Mouse (Mus musculus): ENCODE measurements at regions not wholly inside any gene's neighbourhood (a gene's known extent, or its start where the extent isn't known, plus 50 kb on each side); places are given as distances from the start of the nearest gene placed in this dataset.

- CTCF ChIA-PET = no interaction called here
These were observed 174.7 kb upstream of the Ptbp2 start for GRCm38 (mm10) chr3:119958799-119959467.

DNA sequence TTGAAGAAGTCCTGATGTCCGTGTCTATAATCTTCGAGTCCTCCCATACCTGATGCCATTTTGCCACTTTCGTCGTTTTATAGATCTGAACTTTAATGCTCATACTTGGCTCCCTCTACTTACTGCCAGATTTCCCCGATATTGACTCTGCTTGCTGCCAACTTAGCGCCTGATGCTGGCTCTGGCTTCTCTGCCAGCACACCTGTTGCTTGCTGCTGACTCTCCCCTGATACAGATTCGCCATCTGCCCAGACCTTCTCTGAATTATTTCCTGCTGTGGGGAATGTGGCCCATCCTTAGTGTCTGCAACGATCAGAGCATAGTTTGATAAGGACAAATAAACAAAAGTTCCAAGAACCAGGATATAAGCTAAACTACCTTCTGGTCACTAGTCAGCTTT, 173.3 kb upstream of the Ptbp2 start:
- CTCF ChIA-PET = no interaction called here

- CTCF ChIA-PET = no interaction called here
These were observed 171.7 kb upstream of the Ptbp2 start for GRCm38 (mm10) chr3:119955745-119956615.

GRCm38 (mm10) chr3:119950721-119951120, 166.5 kb upstream of the Ptbp2 start:
- CTCF ChIA-PET = no interaction called here

DNA sequence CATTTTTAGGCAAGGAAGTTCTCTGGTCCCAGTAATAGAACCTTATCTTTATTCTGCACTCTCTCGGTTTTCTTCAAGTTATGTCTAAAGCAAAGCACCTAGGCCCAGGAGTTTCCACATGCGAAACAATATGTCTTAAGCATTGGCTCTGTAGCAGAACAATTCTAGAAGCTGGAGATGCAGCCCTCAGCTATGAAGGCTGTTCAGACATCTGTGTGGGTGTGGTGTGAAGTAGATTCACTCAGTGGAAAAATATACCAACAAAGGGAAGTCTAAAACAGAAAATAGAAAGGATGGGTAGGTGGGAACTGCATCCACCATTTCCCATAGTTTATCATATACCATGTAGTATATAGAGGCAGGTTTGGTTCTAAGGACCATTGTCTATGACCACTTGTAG, 165.8 kb upstream of the Ptbp2 start:
- CTCF ChIA-PET = no interaction called here

DNA sequence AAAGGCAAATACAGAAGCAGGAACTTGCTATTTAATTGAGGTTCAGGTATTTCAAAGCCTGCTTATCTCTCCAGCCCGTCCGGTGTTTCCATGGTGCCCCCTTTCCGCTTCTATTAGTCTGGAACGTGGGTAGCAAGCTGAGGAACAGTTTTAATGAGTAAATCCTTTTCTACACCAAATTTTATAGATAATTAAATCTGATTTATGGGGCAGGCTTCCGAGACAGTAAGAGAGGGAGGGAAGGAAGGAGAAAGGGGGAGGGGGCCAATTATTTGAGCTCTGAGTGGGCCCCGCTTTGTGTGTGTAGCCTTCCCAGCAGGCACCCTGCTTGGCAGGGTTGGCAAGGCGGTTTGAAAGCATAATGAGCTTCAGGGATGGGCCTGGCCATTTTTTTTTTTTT, 165.4 kb upstream of the Ptbp2 start:
- CTCF ChIA-PET = no interaction called here

DNA sequence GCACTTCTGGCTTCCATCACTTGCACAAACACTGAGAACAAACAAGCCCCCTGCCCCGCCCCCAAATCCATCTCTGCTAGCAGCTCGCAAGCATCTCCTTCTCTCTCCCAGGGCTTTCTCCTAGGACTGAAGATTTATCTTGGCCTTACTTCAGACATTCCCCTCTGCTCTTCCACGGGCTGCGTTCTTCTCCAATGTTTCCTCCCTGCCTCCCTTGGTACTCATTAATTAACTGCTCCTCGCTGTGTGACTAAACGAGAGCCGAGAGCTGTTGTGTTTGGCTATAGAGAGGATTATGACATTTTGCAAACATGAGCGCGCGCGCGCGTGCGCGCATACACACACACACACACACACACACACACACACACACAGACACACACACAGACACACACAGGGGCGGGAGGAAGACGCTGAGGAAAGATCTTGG, 164.8 kb upstream of the Ptbp2 start:
- CTCF ChIA-PET = no interaction called here

GRCm38 (mm10) chr3:119947126-119947525, 162.9 kb upstream of the Ptbp2 start:
- CTCF ChIA-PET = no interaction called here

DNA sequence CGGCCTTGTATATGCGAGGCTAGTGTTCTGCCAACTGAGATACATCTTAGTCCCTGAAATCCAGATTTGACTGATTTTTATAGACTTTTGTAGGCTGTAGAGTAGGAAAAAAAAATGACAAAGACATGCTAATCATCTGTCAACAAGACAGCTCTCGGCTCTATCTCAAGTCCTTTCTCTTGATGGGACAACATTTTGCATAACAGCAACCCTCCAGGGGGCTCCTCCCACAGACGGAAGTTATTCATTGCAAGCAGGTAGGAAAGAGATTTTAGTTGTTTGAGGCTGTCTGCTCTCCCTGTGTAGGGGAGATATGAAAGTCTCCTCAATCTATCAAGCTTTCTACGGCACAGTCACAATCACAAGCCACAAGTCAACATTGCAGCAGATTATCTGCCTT, 159.8 kb upstream of the Ptbp2 start:
- CTCF ChIA-PET = no interaction called here

DNA sequence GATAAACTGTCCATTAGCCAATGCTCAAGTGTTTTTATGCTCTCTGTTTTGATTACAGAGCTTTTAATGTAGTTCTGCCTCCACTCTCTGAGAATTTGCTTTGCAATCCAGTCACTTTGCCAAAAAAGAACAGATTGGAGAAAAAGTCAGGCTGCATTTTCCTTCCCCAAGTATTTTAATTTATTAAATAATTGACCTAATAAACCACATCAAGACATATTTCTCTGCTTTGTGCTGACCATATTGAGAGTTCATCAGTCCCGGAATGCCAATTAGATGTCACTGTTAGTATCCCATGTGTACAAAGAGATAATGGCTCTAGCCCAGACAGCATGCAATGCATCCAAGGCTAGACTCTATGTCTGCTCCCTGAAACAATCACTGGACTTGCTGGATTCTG, 154.8 kb upstream of the Ptbp2 start:
- CTCF ChIA-PET = no interaction called here

GRCm38 (mm10) chr3:119938425-119938824, 154.2 kb upstream of the Ptbp2 start:
- CTCF ChIA-PET = no interaction called here

- CTCF ChIA-PET = no interaction called here
These were observed 152.3 kb upstream of the Ptbp2 start for GRCm38 (mm10) chr3:119936526-119936925.

- CTCF ChIA-PET = no interaction called here
These were observed 148.8 kb upstream of the Ptbp2 start for GRCm38 (mm10) chr3:119933049-119933511.

GRCm38 (mm10) chr3:119928281-119928680, 144.0 kb upstream of the Ptbp2 start:
- CTCF ChIA-PET = no interaction called here

- CTCF ChIA-PET = no interaction called here
These were observed 135.4 kb upstream of the Ptbp2 start for GRCm38 (mm10) chr3:119919501-119920141.

GRCm38 (mm10) chr3:119915984-119916865, 132.0 kb upstream of the Ptbp2 start:
- CTCF ChIA-PET = no interaction called here

- CTCF ChIA-PET = no interaction called here
These were observed 127.3 kb upstream of the Ptbp2 start for GRCm38 (mm10) chr3:119911532-119911931.

- CTCF ChIA-PET = interaction anchor here (0.6 kb wide), 1 partner anchor 681 kb away, joined by 4 read pairs; no protein-coding TSS in a partner anchor
These were observed 120.0 kb upstream of the Ptbp2 start for GRCm38 (mm10) chr3:119904244-119904643.

DNA sequence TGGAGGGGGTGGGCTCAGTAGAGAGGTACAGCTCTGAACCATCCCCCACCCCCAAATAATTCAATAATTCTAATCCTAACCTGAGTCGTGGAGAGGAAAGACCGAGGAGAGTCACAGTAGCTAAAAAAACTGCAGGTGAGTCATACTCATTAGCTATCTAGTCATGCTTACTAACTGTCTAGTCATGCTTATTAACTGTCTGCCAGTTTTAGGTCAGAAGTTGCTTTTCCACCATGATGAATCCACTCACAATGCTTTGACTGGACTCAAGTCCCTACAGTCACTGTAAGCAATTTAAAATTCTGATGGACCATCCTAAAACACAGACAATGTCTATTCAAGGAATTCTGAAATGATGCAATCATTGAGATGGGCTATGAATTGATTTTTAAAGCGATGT, 110.9 kb upstream of the Ptbp2 start:
- CTCF ChIA-PET = no interaction called here

DNA sequence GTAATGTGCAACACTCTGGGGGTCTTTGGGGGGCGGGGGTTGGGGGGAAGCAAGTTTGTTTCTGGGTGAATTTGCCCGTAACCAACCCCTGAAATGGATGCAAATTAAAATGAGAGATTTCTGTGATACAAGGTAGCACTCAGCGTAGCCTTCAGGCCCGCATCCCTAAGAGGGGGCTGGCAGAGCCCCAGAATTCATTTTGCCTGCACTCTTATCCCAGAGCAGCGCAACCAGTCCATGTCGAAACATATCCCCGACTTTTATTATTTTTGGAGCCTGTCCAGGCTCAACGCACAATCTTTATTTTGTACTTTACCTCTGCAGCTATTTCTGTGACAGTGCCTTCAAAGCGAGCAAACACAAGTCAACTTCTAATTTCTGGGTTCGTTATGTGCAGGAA, 109.8 kb upstream of the Ptbp2 start:
- CTCF ChIA-PET = interaction anchor here (0.5 kb wide), 1 partner anchor 25 kb away, joined by 3 read pairs; no protein-coding TSS in a partner anchor

- CTCF ChIA-PET = interaction anchor here (0.5 kb wide), 1 partner anchor 24 kb away, joined by 3 read pairs; no protein-coding TSS in a partner anchor
These were observed 109.1 kb upstream of the Ptbp2 start for GRCm38 (mm10) chr3:119893165-119893910.

All from spleen, embryonic (tissue).